Mouse (Mus musculus) intestine, embryonic 14.5 days (tissue): ENCODE measurements around the gene Stk11ip. TPM values are rescaled to one million over a fixed set of nuclear protein-coding genes. Genes with fewer than 3 reads are reported as not detected.

Experiments
- ATAC-seq: fragments of 200-750 bp; cut with Nextera tagmentation; replicated peaks from 2 replicates; pipeline ENCODE4 v1.8.0; 2017; ENCODE audit warnings: low read depth, moderate number of reproducible peaks, moderate TSS enrichment, moderate library complexity; ENCODE audit not compliant: low FRiP score, low TSS enrichment
- DNase-seq: peaks from one replicate; pipeline ENCODE4 v3.0.0-alpha.2; 2018; ENCODE audit warnings: low spot score
- H3K27ac ChIP-seq: fragments of 300-500 bp; sonication (generic); 2 replicates; pipeline ENCODE4 v1.5.1; 2014; ENCODE audit warnings: low read depth, mild to moderate bottlenecking, control low read depth
- H3K27me3 ChIP-seq: fragments of 300-500 bp; sonication (generic); replicated peaks from 2 replicates; pipeline ENCODE4 v1.6.1; 2014; ENCODE audit warnings: low read length, control low read depth; ENCODE audit not compliant: control insufficient read depth, insufficient read depth
- H3K36me3 ChIP-seq: fragments of 300-500 bp; sonication (generic); 2 replicates; pipeline ENCODE4 v1.6.1; 2014; ENCODE audit warnings: low read length, control low read depth; ENCODE audit not compliant: control insufficient read depth, insufficient read depth
- H3K4me1 ChIP-seq: fragments of 300-500 bp; sonication (generic); replicated peaks from 2 replicates; pipeline ENCODE4 v1.6.1; 2014; ENCODE audit warnings: low read length, control low read depth, mixed read lengths; ENCODE audit not compliant: control insufficient read depth, insufficient read depth
- H3K4me2 ChIP-seq: fragments of 300-500 bp; sonication (generic); 2 replicates; pipeline ENCODE4 v1.6.1; 2014; ENCODE audit warnings: low read length
- H3K4me3 ChIP-seq: fragments of 300-500 bp; sonication (generic); 2 replicates; pipeline ENCODE4 v1.5.1; 2014; ENCODE audit warnings: low read depth, low read length, control low read depth, mixed read lengths
- H3K9ac ChIP-seq: fragments of 300-500 bp; sonication (generic); 2 replicates; pipeline ENCODE4 v1.6.1; 2014; ENCODE audit warnings: mild to moderate bottlenecking, low read length
- H3K9me3 ChIP-seq: fragments of 300-500 bp; sonication (generic); 2 replicates; pipeline ENCODE4 v1.6.1; 2016; ENCODE audit warnings: low read length, control low read depth; ENCODE audit not compliant: control insufficient read depth
- WGBS: fragments of 180-500 bp; shearing (Covaris S2); extraction: QIAGEN DNeasy Blood & Tissue Kit; methylation state at CpG from one replicate; pipeline ENCODE4 v1.1.7; 2014; 5-methylcytosine and 5-hydroxymethylcytosine counted together
- polyA plus RNA-seq: library from polyadenylated mRNA; unstranded; fragments of >200 nt; fragmentation: Nextera tagmentation; extraction: Ambion mirVana; gene quantifications from 2 replicates; pipeline ENCODE4 v1.2.1, GENCODE M21; 2014

Gene Stk11ip
- polyA plus RNA-seq, 1 experiment from 2014 or later: 16.3 TPM

GRCm38 (mm10) chr1:75507006-75507405 lies 14.3 kb upstream of the Stk11ip start, which contains the start of gene Inha:
Gene Inha, plus strand, starts transcription at chr1:75507077.
- ATAC-seq (0 out of 2 replicates have a peak, but pooled peaks have one; percentile 0), DNase-seq (no peak)
- peak within 1 kb of the TSS; percentile 91 for H3K4me2 ChIP-seq
- peaks cover 27% of the 10 kb centered on the region for H3K36me3 ChIP-seq
- peaks cover 38% of the 10 kb centered on the region for H3K4me1 ChIP-seq
- peak within 1 kb of the TSS; percentile 75 for H3K4me3 ChIP-seq
- H3K27me3 ChIP-seq: no peaks in the 10 kb centered on the region
- H3K27ac ChIP-seq: peak within 1 kb of the TSS; percentile 99
- no peaks in the 10 kb centered on the region for H3K9me3 ChIP-seq
- 56% methylated on average over 10 of the region's 10 CpGs for WGBS
- H3K9ac ChIP-seq: peak within 1 kb of the TSS; percentile 98

- H3K9me3 ChIP-seq: no peaks in the 10 kb centered on the region
- WGBS: 65% methylated on average over 20 of the region's 20 CpGs
- H3K4me2 ChIP-seq: no peak overlapping the region
- ATAC-seq (no peak), DNase-seq (no peak)
- H3K27ac ChIP-seq: no peak overlapping the region
- H3K27me3 ChIP-seq: no peaks in the 10 kb centered on the region
- no peak overlapping the region for H3K9ac ChIP-seq
- H3K36me3 ChIP-seq: peaks cover 1% of the 10 kb centered on the region
- no peak overlapping the region for H3K4me3 ChIP-seq
- peaks cover 25% of the 10 kb centered on the region for H3K4me1 ChIP-seq
Measured at GRCm38 (mm10) chr1:75509586-75509985, 11.7 kb upstream of the Stk11ip start.

- no peak overlapping the region for H3K9ac ChIP-seq
- 75% methylated on average over 5 of the region's 5 CpGs for WGBS
- no peak overlapping the region for H3K4me3 ChIP-seq
- no peak for DNase-seq
- H3K27me3 ChIP-seq: no peaks in the 10 kb centered on the region
- no peaks in the 10 kb centered on the region for H3K36me3 ChIP-seq
- peaks cover 22% of the 10 kb centered on the region for H3K4me1 ChIP-seq
- no peak overlapping the region for H3K27ac ChIP-seq
- H3K9me3 ChIP-seq: no peaks in the 10 kb centered on the region
- ATAC-seq: no peak
- H3K4me2 ChIP-seq: no peak overlapping the region
Measured at GRCm38 (mm10) chr1:75510154-75510553, 11.2 kb upstream of the Stk11ip start.

GRCm38 (mm10) chr1:75511437-75512210 lies 9.7 kb upstream of the Stk11ip start:
- no peak overlapping the region for H3K4me3 ChIP-seq
- no peaks in the 10 kb centered on the region for H3K9me3 ChIP-seq
- DNase-seq: no peak
- no peaks in the 10 kb centered on the region for H3K27me3 ChIP-seq
- no peak overlapping the region for H3K4me2 ChIP-seq
- WGBS: 43% methylated on average over 4 of the region's 4 CpGs
- H3K36me3 ChIP-seq: no peaks in the 10 kb centered on the region
- H3K4me1 ChIP-seq: peaks cover 22% of the 10 kb centered on the region
- H3K9ac ChIP-seq: no peak overlapping the region
- H3K27ac ChIP-seq: peak overlapping the region; percentile 47
- ATAC-seq: peak; percentile 58

- H3K27me3 ChIP-seq: no peaks in the 10 kb centered on the region
- H3K9me3 ChIP-seq: no peaks in the 10 kb centered on the region
- WGBS: 85% methylated on average over 3 of the region's 3 CpGs
- H3K4me3 ChIP-seq: no peak overlapping the region
- peaks cover 14% of the 10 kb centered on the region for H3K4me1 ChIP-seq
- no peak overlapping the region for H3K27ac ChIP-seq
- DNase-seq (no peak), ATAC-seq (no peak)
- H3K9ac ChIP-seq: no peak overlapping the region
- no peaks in the 10 kb centered on the region for H3K36me3 ChIP-seq
- H3K4me2 ChIP-seq: no peak overlapping the region
Measured at GRCm38 (mm10) chr1:75512550-75512949, 8.8 kb upstream of the Stk11ip start.

GRCm38 (mm10) chr1:75516703-75517380 lies 4.5 kb upstream of the Stk11ip start:
- Histone ChIP-seq H3K4me2 (no peak overlapping the region), H3K27me3 (no peaks in the 10 kb centered on the region), H3K27ac (no peak overlapping the region), H3K9ac (no peak overlapping the region), H3K4me1 (peaks cover 26% of the 10 kb centered on the region), H3K9me3 (no peaks in the 10 kb centered on the region), H3K36me3 (no peaks in the 10 kb centered on the region), H3K4me3 (no peak overlapping the region)
- WGBS: 67% methylated on average over 15 of the region's 15 CpGs
- no peak for DNase-seq
- ATAC-seq: no peak

GRCm38 (mm10) chr1:75517984-75518383 lies 3.3 kb upstream of the Stk11ip start:
- Histone ChIP-seq H3K36me3 (no peaks in the 10 kb centered on the region), H3K9ac (no peak overlapping the region), H3K27me3 (no peaks in the 10 kb centered on the region), H3K4me2 (no peak overlapping the region), H3K27ac (peak overlapping the region; percentile 75), H3K9me3 (no peaks in the 10 kb centered on the region), H3K4me1 (peaks cover 31% of the 10 kb centered on the region), H3K4me3 (no peak overlapping the region)
- ATAC-seq: no peak
- 47% methylated on average over 3 of the region's 4 CpGs for WGBS
- no peak for DNase-seq

GRCm38 (mm10) chr1:75518427-75518826 lies 2.9 kb upstream of the Stk11ip start:
- Histone ChIP-seq H3K4me2 (no peak overlapping the region), H3K9ac (no peak overlapping the region), H3K27ac (peak overlapping the region; percentile 75), H3K4me3 (no peak overlapping the region), H3K27me3 (no peaks in the 10 kb centered on the region), H3K36me3 (no peaks in the 10 kb centered on the region), H3K9me3 (no peaks in the 10 kb centered on the region), H3K4me1 (peaks cover 31% of the 10 kb centered on the region)
- 96% methylated on average over 4 of the region's 4 CpGs for WGBS
- no peak for ATAC-seq
- DNase-seq: no peak
